Mouse (Mus musculus): ENCODE results near the gene Dusp15.

DNA sequence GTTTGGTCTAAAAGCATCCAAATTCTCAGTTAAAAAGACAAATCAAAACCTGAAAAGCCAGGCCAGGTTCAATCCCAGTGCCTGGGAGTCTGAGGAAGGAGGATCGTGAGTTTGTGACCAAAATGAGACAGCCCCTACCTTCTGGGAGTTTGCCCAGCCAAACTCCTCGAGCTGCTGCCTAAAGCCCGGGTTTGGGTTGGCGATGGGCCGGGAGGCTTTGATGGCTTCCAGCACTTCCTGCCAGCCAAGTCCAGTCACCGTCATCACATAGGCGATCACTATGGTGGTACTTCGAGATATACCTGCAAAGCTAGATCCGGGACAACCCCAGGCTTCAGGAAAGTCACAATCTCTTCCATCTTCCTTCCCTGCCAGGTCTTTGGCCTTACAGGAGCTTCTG lies 7.5 kb downstream of the Dusp15 start:
- no peak for TF ChIP-seq CTCF (IDR thresholded peaks at IDR 0.05; ENCODE audit: borderline replicate concordance, control insufficient read depth, extremely low read depth, insufficient read depth, low read length, poor library complexity)
- TF ChIP-seq POLR2A (IDR thresholded peaks at IDR 0.05; ENCODE audit: control insufficient read depth, extremely low read depth, insufficient read depth, low read length, poor library complexity), result no peak

Data from thymus, adult 2 months (tissue).